Mouse (Mus musculus) gastrocnemius, adult 18-20 months (tissue): Measurements from ENCODE around the gene Ppp1r13l. TPM values are rescaled to one million over a fixed set of nuclear protein-coding genes. Genes with fewer than 3 reads are reported as not detected.

Experiments
- DNase-seq: peaks from one replicate; pipeline ENCODE4 v3.0.0; 2021; ENCODE audit warnings: low spot score
- total RNA-seq, 2 experiments: library from RNA; stranded (reverse); gene quantifications; 2 replicates each; pipeline ENCODE4 v1.2.3; 2021

Gene Ppp1r13l
- total RNA-seq, 2 experiments from 2014 or later, result 3.6 to 5.3 TPM

- DNase-seq, result no peak
These were observed 24.0 kb upstream of the Ppp1r13l start for GRCm38 (mm10) chr7:19335583-19335982.

DNA sequence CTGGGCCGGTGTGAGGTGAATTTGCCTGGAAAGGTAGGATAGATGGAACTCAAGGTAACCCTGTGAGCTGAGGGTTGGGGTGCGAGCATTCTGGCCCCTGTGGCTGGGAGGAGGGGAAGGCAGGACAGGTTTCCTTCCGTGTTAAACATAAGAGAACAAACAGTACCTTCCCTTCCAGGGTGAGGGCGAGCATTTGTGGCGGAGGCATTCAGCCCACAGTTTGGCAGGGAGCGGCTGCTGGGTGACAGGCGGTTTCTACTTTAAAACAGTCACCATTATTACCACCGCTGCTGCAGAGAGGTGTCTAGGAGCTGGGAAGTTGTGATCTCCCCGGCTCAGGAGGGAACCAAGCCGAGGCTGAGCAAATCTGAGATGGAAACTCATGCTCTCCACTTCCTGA, 22.4 kb upstream of the Ppp1r13l start:
- no peak for DNase-seq

DNA sequence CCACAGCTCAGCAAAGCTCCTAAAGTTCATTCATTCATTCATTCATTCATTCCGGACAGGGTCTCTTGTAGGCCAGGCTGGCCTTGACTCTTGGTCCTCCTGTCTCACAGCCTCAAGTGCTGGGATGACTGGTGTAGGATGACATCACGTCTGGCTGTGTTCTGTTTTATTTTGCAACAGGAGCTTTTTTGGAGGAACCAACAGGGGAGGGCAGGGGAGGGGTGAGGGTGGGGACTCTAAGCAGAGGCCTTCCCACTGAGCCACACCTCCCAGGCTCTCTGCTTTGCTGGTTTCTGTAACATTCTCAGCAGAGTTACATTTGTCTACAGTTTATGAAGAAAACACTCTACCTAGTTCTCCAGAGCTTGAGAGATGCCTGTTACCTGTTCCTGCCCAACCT, 21.5 kb upstream of the Ppp1r13l start:
- DNase-seq, result no peak

DNA sequence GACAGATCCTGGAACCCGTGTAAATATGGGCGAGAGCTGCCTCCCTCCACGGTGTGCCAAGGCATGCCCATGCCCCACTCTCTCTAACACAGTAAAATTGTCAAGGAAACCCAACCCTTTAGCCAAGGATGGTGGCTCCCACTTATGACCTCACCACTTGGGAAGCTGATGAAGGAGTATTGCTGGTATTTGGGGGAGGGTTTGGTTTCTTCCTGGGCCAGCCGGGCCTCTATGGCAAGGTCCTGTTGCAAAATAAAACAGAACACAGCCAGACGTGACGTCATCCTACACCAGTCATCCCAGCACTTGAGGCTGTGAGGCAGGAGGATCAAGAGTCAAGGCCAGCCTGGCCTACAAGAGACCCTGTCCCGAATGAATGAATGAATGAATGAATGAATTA, 21.0 kb upstream of the Ppp1r13l start:
- no peak for DNase-seq

DNA sequence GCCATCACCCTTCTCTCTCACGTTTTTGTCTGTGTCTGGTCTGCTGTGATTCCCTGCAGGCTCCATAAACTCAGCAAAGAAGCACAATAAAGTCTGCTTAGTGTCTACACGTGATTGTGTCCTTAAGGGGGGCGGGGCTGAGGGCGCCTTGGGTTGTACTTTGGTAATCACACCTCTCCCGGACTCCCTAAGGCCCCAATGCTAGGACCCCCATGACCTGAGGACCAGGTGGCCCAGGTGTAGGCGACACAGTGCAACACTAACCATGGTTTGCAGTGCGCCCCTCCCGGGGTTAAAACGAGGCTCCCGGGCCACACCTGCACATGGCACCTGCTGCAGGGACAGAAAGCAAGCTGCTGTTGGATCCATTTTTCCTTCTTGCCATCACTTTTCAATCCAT, 18.3 kb upstream of the Ppp1r13l start:
- no peak for DNase-seq

- peak; percentile 82 for DNase-seq
These were observed 17.7 kb upstream of the Ppp1r13l start for GRCm38 (mm10) chr7:19341761-19342409.

DNA sequence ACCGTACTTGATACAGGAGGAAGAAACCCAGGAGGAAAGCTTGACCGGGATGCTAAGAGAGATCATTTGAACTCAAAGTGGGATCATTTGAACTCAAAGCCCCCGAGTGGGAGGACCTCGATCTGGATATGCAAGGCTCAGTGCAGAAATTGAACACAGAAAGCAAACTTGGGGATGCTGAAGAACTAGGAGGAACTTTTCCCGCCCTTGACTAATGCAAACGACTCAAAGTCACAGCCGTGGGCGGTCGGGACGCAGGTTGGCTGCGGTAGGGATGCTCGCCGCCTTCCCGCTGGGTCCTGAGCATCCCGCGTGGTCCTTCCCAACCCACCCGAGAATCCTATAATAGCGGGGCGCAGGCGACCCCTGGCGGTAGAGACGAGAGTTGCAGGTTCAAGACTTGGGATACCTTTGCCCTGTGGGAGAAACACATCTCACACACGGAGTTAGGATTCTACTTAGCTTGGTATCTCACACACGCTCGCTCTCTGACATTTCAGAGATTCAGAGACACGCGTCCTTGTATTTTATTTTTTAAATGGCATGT, 17.0 kb upstream of the Ppp1r13l start:
- DNase-seq, result peak; percentile 92

DNA sequence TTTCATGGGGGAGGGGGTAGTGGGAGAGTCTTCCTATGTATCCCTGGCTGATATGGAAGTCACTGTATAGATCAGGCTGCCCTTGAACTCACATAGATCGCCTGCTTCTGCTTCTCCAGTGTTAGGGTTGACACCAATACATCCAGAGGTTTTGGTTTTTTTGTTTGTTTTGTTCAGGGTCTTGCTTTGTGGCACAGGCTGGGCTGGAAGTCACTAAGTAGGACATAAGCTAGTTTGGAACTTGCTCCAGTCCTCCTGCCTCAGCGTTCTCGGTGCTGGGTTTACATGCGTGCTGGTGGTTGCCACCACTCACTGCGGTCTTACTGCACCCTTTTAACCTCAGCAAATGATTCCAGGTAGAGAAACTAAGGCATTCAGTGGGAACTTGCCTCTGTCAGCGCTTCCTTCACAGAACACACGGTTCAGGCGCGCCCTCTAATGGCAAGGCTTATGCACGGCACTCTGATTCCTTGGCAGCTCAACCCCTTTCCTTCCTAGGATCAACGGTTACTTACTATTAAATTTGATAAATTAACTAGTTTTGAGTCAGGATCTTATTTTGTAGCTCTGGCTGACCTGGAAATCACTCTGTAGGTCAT, 16.2 kb upstream of the Ppp1r13l start:
- DNase-seq, result peak; percentile 81

DNA sequence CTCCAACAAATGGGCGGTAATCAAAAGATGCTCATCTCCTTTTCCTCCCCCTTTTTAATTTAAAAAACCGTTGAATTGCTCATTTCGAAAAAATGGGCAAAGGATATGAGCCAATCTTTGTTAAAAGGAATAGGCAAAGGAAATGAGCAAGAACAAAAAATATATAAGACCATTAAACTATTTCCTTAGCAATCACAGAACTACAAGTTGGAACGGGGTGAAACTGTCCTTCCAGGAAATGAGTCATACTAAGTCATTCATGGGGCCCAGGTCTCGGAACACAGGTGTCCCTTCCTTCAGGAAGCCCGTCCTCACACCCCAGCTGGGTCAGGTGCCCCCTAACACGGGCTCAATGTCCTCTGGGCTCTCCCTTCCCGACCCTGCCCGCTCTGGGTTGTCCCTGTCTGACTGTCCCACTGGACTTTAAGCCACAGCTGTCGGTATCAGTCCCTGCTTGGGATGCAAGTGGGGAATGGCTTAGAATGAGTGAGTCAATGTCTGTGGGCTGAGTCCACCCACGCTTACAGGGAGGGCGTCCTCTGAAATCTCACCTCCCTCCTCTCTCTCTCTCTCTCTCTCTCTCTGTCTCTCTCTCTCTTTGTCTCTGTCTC, 15.2 kb upstream of the Ppp1r13l start, which contains the start of gene Ercc1:
Ercc1 (plus strand) TSS at position 542 of the 611 bp plus-strand sequence.
- DNase-seq, result no peak

DNA sequence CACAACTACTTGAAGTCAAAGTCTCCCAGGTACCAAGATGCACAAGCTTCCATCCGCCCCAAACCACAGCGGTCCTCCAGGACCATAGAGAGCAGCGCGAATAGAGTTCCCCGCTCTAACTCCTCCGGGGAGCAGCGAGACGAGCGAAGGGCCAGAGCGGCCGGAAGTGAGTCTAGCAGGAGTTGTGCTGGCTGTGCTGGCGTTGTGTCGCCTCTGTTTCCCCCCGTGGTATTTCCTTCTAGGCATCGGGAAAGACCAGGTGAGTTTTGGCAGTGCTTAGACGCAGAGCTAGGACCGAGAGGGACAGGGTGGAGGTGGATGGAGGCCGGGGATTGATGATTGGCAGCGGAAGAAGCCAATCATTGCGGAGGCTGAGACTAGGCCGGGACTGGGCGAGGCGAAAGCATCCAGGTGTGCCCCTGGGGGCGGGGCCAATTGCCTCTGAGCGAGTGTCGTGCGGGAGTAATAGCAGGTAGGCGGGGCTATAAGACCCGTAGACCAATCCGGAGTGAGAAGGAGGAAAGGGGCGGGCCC, 14.5 kb upstream of the Ppp1r13l start:
- peak; percentile 93 for DNase-seq

DNA sequence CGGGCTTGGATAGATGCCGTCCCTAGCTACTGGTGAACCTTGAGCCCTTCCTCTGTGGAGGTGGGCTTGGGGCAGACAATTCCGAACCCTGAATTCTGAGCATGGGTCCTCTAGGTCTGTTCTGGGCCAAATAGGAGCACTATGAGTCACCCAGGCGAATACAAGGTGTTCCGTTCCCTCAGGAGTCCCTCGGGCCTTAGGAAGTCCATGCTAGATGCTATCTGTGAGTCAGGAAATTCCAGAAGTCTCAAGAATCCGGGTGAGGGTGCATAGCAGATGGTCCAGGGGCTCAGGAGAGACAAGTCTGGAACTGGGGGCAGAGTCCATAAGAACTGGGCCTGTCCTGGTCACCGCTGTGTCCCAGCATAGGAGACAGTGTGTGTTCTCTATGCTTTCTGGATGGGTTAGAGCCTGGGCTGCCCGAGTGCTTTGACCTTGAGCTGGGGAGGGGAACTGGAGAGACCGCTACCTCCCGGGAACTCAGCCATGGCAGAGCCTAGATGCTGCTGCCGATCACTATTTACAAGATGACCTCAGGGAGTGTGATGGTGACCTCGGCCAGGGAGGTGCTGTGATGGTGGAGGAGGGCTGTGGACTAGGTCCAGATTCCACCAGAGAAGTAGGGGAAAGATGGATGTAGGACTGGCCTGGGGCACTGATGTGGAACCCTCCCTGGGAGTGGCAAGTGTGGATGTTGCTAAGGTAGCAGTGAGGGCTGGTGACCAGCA, 10.2 kb upstream of the Ppp1r13l start:
- no peak for DNase-seq

- DNase-seq, result no peak
These were observed 9.3 kb upstream of the Ppp1r13l start for GRCm38 (mm10) chr7:19350221-19350620.

DNA sequence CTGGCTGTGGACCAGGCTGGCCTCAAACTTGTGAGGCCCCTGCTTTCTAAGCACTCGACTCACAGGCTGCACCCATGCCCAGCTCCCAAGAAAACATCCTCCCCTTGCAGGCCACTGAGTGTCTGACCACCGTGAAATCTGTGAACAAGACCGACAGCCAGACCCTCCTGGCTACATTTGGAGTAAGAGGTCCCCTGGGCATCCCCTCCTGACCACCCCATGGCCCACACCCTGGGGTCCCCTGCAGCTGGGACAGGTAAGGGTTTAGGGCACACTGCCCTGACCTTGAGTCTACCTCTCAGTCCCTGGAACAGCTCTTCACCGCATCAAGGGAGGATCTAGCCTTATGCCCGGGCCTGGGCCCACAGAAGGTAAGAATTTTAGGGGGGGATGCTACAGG, 4.6 kb upstream of the Ppp1r13l start:
- DNase-seq, result no peak

DNA sequence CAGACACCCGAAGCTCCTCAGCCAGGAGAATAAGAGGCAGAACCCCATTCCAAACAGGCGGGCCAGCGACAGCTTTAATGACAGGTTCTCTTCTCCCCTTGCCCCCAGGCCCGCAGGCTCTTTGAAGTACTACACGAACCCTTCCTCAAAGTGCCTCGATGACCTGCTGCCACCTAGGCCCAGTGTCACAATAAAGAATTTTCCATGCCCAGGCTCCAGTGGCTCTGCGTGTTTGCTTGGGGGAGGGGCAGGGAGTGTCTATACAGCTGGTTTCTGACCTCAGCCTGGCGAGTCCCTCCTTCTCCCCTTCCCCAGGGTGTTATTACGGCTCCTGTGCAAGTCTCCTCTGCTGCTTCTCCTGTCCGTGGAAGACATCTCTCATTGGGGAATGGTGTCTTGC, 3.2 kb upstream of the Ppp1r13l start:
- DNase-seq, result no peak

- DNase-seq, result no peak
These were observed 1.9 kb upstream of the Ppp1r13l start for GRCm38 (mm10) chr7:19357381-19358375.

DNA sequence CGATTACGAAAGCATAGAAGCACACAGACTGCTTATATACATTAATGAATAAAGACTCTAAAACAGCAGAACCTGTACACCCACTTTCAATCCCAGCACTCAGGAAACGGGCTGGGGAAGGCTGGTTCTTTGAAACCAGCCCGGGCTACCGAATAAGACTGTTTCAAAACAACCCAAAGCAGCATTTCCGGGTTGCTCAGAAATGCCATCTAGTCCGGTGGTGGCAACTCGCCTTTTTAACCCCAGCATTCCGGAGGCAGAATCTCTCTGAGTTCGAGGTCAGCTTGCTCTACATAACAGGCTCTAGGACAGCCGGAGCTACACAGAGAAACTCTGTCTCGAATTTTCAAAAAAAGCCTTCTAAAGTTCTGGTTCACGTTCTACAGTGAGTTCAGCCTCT, 915 bp upstream of the Ppp1r13l start:
- no peak for DNase-seq

- DNase-seq, result peak; percentile 78
These were observed 518 bp downstream of the Ppp1r13l start for GRCm38 (mm10) chr7:19359892-19360641.

DNA sequence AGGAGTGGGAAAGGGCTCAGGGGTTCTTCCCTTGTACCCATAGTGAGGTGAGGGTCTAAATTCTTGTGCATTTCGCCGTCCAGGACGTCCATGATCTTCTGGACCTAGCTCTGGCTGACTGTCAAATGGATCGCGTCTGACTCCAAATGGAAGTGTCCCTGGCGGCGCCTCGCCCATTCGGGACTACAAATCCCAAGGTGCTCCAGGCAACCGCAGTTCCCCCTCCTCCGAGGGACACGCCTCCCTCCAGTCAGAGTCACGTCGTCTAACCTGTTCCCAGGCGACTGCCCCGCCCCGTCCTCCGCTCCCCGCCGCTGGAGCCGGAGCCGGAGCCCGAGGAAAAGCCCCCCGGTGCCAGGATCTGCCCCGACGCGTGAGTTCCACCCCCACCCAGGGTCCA, 1.4 kb downstream of the Ppp1r13l start:
- peak; percentile 96 for DNase-seq

- DNase-seq, result peak; percentile 84
These were observed 2.2 kb downstream of the Ppp1r13l start for GRCm38 (mm10) chr7:19361720-19362119.

DNA sequence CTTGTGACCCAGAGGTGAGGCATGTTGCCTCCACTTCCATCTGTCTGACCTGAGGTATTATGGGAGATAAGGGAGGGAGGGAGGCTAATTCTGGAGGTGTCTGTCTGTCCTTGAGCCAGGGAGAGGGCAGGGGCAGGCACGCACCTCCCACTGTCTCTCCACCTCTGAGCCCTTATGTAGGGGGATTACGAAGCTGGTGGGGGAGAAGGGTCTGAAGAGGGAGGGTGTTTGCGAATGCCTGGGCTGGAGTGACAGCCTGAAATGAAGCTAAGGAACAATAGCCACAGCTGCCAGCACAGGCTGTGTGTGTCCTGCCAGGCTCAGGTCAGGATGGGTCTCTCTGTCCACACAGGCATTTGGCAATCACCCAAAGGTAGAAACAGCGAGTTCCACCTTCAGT, 2.7 kb downstream of the Ppp1r13l start:
- DNase-seq, result no peak
